Mouse (Mus musculus) small intestine, adult 2 months (tissue): ENCODE data around the gene Tmed4.

Experiments
- CTCF ChIP-seq: fragments of 200-500 bp; IDR thresholded peaks from 2 replicates; pipeline ENCODE4 v1.5.1; 2012; ENCODE audit warnings: low read depth, mild to moderate bottlenecking, control low read depth, inconsistent platforms, low read length, moderate library complexity, mixed read lengths; ENCODE audit not compliant: insufficient replicate concordance, insufficient read length; ENCODE audit errors: extremely low read depth
- POLR2A ChIP-seq: fragments of 200-500 bp; IDR thresholded peaks from 2 replicates; pipeline ENCODE4 v1.6.1; 2012; ENCODE audit warnings: low read depth, mild to moderate bottlenecking, control low read depth, inconsistent platforms, low read length, moderate library complexity

DNA sequence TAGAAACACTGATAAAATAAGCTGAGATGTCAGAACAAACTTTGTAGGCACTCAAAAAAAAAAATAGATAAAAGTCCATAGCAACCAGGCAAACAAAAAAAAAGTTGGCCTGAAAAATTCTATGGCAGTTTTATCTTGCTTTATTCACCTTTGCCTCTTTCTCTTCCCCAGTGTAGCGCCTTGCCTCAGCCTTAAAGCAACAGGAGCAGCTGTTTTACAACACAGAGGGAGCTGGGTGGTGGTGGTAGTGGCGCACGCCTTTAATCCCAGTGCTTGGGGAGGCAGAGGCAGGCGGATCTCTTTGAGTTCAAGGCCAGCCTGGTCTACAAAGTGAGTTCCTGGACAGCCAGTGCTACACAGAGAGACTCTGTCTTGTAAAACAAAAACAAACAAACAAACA lies 41.6 kb downstream of the Tmed4 start:
- TF ChIP-seq CTCF: no peak
- TF ChIP-seq POLR2A: no peak
